36 mouse cellular contexts compared by ENCODE assay signal in the genomic region with DNA sequence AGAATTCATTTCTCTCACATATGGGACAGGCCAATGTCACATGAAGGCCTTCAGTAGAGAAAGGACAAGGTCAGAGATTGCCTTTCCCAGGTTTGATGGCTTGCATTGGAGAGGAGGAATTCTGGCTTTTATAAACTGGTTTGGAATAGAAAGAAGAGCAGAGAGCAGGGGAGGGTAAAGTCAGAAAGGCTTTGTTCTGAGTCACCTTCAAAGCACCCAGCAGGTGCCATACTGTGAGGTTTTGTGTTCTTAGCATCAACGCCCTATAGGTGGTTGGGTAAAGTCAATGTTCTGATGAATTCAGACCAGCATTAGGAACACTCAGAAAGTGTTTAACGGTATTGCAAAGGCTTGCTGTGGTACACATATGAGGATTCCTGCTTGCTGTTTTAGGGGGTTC.
"Had no signal": no experiment of that assay in that cellular context is flagged by ENCODE, and none has a peak within 500 bp of the region (broad histone marks: within the 10 kb centered on the region; RNA-seq: fewer than 3 reads in every experiment).

No protein-coding gene starts in this region.

- ATAC-seq: hindbrain, embryonic 16.5 days; hindbrain, postnatal 0 days; inflammation-experienced regulatory T-cells, adult 6 months; intestine, embryonic 15.5 days; intestine, embryonic 16.5 days; intestine, postnatal 0 days had no signal

- H3K4me1 ChIP-seq: heart, embryonic 10.5 days; heart, embryonic 12.5 days; hindbrain, embryonic 10.5 days; hindbrain, embryonic 12.5 days; intestine, embryonic 15.5 days; kidney, embryonic 15.5 days had no signal

- H3K4me3 ChIP-seq: heart, embryonic 10.5 days; heart, embryonic 12.5 days; heart, embryonic 13.5 days; heart, embryonic 15.5 days; hindbrain, embryonic 10.5 days; hindbrain, embryonic 12.5 days; hindbrain, embryonic 13.5 days; hindbrain, embryonic 15.5 days; intestine, embryonic 15.5 days; kidney, embryonic 15.5 days; layer of hippocampus, adult 2 months; left cerebral cortex, adult 2 months had no signal

- H3K27ac ChIP-seq: heart, embryonic 10.5 days; heart, embryonic 13.5 days; heart, embryonic 15.5 days; hindbrain, embryonic 10.5 days; hindbrain, embryonic 12.5 days; hindbrain, embryonic 13.5 days; hindbrain, embryonic 14.5 days; hindbrain, embryonic 15.5 days; hindbrain, postnatal 0 days; intestine, embryonic 15.5 days; kidney, embryonic 15.5 days; kidney, postnatal 0 days; layer of hippocampus, adult 2 months; left cerebral cortex, adult 2 months had no signal

- H3K27me3 ChIP-seq: heart, embryonic 12.5 days; heart, embryonic 13.5 days; heart, embryonic 15.5 days; hindbrain, embryonic 12.5 days; hindbrain, embryonic 13.5 days; hindbrain, embryonic 15.5 days; intestine, embryonic 15.5 days; kidney, embryonic 15.5 days had no signal

- DNase-seq: heart, postnatal 10 days; heart, postnatal 14 days; heart, postnatal 36 days; heart, postnatal 4 days; kidney, adult 11 months; kidney, adult 18-20 months; kidney, adult 2 months; kidney, adult 8-10 months; kidney, adult 9 months; kidney, postnatal 10 days; kidney, postnatal 14 days; kidney, postnatal 25 days; kidney, postnatal 36 days; kidney, postnatal 4 days; layer of hippocampus, adult 9-11 months; layer of hippocampus, postnatal 36 days had no signal

- H3K36me3 ChIP-seq: heart, embryonic 10.5 days; heart, embryonic 12.5 days; heart, embryonic 13.5 days; heart, embryonic 15.5 days; hindbrain, embryonic 10.5 days; hindbrain, embryonic 12.5 days; hindbrain, embryonic 13.5 days; hindbrain, embryonic 15.5 days; intestine, embryonic 15.5 days; kidney, embryonic 15.5 days had no signal

- H3K9me3 ChIP-seq: heart, embryonic 10.5 days; heart, embryonic 12.5 days; heart, embryonic 13.5 days; heart, embryonic 15.5 days; hindbrain, embryonic 10.5 days; hindbrain, embryonic 12.5 days; hindbrain, embryonic 13.5 days; hindbrain, embryonic 15.5 days; intestine, embryonic 15.5 days; kidney, embryonic 15.5 days had no signal

- H3K4me2 ChIP-seq: heart, embryonic 11.5 days; heart, embryonic 12.5 days; heart, embryonic 13.5 days; heart, embryonic 15.5 days; hindbrain, embryonic 12.5 days; hindbrain, embryonic 13.5 days; hindbrain, embryonic 14.5 days; hindbrain, embryonic 15.5 days; intestine, embryonic 15.5 days; kidney, embryonic 15.5 days had no signal

- H3K9ac ChIP-seq: heart, embryonic 12.5 days; heart, embryonic 13.5 days; heart, embryonic 15.5 days; hindbrain, embryonic 12.5 days; hindbrain, embryonic 13.5 days; hindbrain, embryonic 14.5 days; hindbrain, embryonic 15.5 days; intestine, embryonic 15.5 days; kidney, embryonic 15.5 days had no signal
